Mouse (Mus musculus) midbrain, embryonic 14.5 days (tissue): ENCODE data around the gene Btbd9. TPM values are rescaled to one million over a fixed set of nuclear protein-coding genes. Genes with fewer than 3 reads are reported as not detected.

Experiments
- ATAC-seq: fragments of 200-750 bp; cut with Nextera tagmentation; 2 replicates; pipeline ENCODE4 v1.8.0; 2017; ENCODE audit warnings: moderate number of reproducible peaks, moderate library complexity; ENCODE audit not compliant: low FRiP score, low TSS enrichment
- DNase-seq: peaks from one replicate; pipeline ENCODE4 v3.0.0-alpha.2; 2015
- H3K27ac ChIP-seq: fragments of 300-500 bp; sonication (generic); replicated peaks from 2 replicates; pipeline ENCODE4 v1.5.1; 2014; ENCODE audit warnings: mild to moderate bottlenecking, low read depth, low read length, moderate library complexity
- H3K27me3 ChIP-seq: fragments of 300-500 bp; sonication (generic); 2 replicates; pipeline ENCODE4 v1.6.1; 2014; ENCODE audit warnings: low read length, control low read depth, mixed read lengths; ENCODE audit not compliant: control insufficient read depth, insufficient read depth
- H3K36me3 ChIP-seq: fragments of 300-500 bp; sonication (generic); 2 replicates; pipeline ENCODE4 v1.6.1; 2014; ENCODE audit warnings: low read length, control low read depth; ENCODE audit not compliant: control insufficient read depth, insufficient read depth
- H3K4me1 ChIP-seq: fragments of 300-500 bp; sonication (generic); 2 replicates; pipeline ENCODE4 v1.6.1; 2014; ENCODE audit warnings: mild to moderate bottlenecking, antibody characterized with exemption, low read length, control low read depth; ENCODE audit not compliant: control insufficient read depth, insufficient read depth
- H3K4me2 ChIP-seq: fragments of 300-500 bp; sonication (generic); 2 replicates; pipeline ENCODE4 v1.6.1; 2014; ENCODE audit warnings: mild to moderate bottlenecking, low read length, moderate library complexity
- H3K4me3 ChIP-seq: fragments of 300-500 bp; sonication (generic); replicated peaks from 2 replicates; pipeline ENCODE4 v1.5.1; 2014; ENCODE audit warnings: low read depth, low read length
- H3K9ac ChIP-seq: fragments of 300-500 bp; sonication (generic); replicated peaks from 2 replicates; pipeline ENCODE4 v1.6.1; 2014; ENCODE audit warnings: mild to moderate bottlenecking, low read length, moderate library complexity
- H3K9me3 ChIP-seq: fragments of 300-500 bp; sonication (generic); 2 replicates; pipeline ENCODE4 v1.6.1; 2016; ENCODE audit warnings: low read length, control low read depth, mixed read lengths; ENCODE audit not compliant: control insufficient read depth
- WGBS: fragments of 180-500 bp; shearing (Covaris S2); extraction: QIAGEN DNeasy Blood & Tissue Kit; methylation state at CpG from one replicate; pipeline ENCODE4 v1.1.7; 2014; 5-methylcytosine and 5-hydroxymethylcytosine counted together
- polyA plus RNA-seq: library from polyadenylated mRNA; unstranded; fragments of >200 nt; fragmentation: Nextera tagmentation; extraction: Ambion mirVana; gene quantifications from 2 replicates; pipeline ENCODE4 v1.2.1, GENCODE M21; 2014

Gene Btbd9
- polyA plus RNA-seq, 1 experiment from 2014 or later = 140 TPM

GRCm38 (mm10) chr17:30285641-30286040 is 290.6 kb downstream of the Btbd9 start:
- ATAC-seq (no peak), DNase-seq (no peak)
- H3K9me3 ChIP-seq = no peaks in the 10 kb centered on the region
- no peaks in the 10 kb centered on the region for H3K36me3 ChIP-seq
- H3K4me2 ChIP-seq = no peak overlapping the region
- 90% methylated on average over 2 of the region's 2 CpGs for WGBS
- H3K9ac ChIP-seq = no peak overlapping the region
- H3K27ac ChIP-seq = peak overlapping the region; percentile 60
- H3K4me1 ChIP-seq = peaks cover 16% of the 10 kb centered on the region
- no peak overlapping the region for H3K4me3 ChIP-seq
- no peaks in the 10 kb centered on the region for H3K27me3 ChIP-seq

DNA sequence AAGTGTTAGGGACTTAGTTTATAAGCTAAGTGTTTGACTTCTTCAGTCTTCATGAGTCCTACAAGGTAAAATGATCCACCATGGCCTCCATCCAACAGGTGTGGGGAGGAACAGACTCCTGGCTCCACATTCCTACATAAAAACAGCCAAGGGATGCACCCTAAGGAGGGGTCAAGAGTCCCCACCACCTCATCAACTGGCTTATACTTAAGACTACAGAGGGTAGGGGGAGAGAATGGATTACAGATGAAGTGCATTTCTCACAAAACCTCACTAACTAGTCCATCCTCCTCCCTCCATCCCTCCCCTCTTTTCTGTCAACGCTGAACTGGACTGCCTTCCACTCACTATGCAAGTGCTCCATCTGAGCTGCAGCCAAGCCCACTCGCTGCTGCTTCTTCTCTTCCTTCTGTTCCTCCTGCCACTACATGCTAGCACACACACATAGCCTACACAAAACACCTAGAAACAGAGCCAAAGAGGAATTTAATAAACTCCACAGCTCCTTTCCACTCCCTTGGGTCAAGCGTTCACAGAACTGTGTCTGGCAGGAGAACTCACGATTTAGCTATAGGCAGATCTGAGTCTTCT is 292.7 kb downstream of the Btbd9 start:
- Histone ChIP-seq H3K27me3 (no peaks in the 10 kb centered on the region), H3K27ac (no peak overlapping the region), H3K4me3 (no peak overlapping the region), H3K9ac (no peak overlapping the region), H3K36me3 (no peaks in the 10 kb centered on the region), H3K4me2 (no peak overlapping the region), H3K4me1 (peaks cover 37% of the 10 kb centered on the region), H3K9me3 (no peaks in the 10 kb centered on the region)
- WGBS = 84% methylated on average over 4 of the region's 4 CpGs
- DNase-seq = no peak
- ATAC-seq = no peak

GRCm38 (mm10) chr17:30283001-30283400 is 293.3 kb downstream of the Btbd9 start:
- no peak overlapping the region for H3K4me3 ChIP-seq
- H3K4me1 ChIP-seq = peaks cover 38% of the 10 kb centered on the region
- ATAC-seq = no peak
- H3K36me3 ChIP-seq = no peaks in the 10 kb centered on the region
- no peak overlapping the region for H3K4me2 ChIP-seq
- H3K9me3 ChIP-seq = no peaks in the 10 kb centered on the region
- no peak for DNase-seq
- no peaks in the 10 kb centered on the region for H3K27me3 ChIP-seq
- no peak overlapping the region for H3K9ac ChIP-seq
- H3K27ac ChIP-seq = no peak overlapping the region

DNA sequence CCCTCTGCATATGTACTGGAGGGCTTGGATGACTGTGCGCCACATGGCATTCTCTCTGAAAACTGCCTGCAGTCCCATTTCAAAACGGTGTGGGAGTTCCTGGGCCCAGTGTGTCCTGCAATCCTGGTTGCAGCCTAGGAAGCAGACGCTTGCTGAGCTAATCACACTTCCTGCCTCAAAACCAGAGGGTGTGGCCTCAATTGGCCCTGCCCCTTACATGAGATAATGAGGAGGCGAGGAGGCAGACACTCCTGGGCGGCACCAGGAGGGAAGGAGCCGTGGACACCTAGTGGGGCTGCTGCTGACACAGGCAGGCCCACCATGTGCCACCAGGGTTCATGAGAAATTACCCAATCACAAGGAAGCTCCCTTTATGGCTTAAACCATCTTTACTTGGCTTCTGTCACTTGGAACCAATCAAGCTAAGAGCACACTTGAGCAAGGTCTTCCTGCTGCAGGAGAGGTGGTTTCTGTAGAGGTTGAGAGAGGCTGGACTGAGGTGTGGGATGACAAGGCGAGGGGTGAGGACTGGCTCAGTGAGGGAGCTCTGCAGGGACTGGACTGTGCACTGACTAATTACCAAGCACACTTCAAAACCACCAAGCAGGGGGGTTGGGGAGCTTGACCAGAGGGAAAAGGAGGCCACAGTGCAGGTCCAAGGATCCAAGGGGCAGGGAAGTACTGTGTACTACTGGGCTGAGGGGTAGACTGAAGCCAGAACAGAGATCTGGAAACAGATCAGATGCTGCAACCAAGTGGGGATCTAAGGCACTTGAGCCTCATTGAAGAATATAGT is 295.8 kb downstream of the Btbd9 start:
- no peak overlapping the region for H3K4me3 ChIP-seq
- H3K27ac ChIP-seq = 0 out of 2 replicates have a peak overlapping the region, but pooled peaks have one; percentile 37
- 40% methylated on average over 7 of the region's 7 CpGs for WGBS
- H3K9me3 ChIP-seq = no peaks in the 10 kb centered on the region
- H3K9ac ChIP-seq = no peak overlapping the region
- H3K4me1 ChIP-seq = peaks cover 33% of the 10 kb centered on the region
- no peak for DNase-seq
- no peaks in the 10 kb centered on the region for H3K36me3 ChIP-seq
- no peak for ATAC-seq
- H3K4me2 ChIP-seq = no peak overlapping the region
- no peaks in the 10 kb centered on the region for H3K27me3 ChIP-seq

GRCm38 (mm10) chr17:30279684-30280083 is 296.6 kb downstream of the Btbd9 start:
- Histone ChIP-seq H3K9me3 (no peaks in the 10 kb centered on the region), H3K27ac (peak overlapping the region; percentile 65; the same call in 1 of the 2 replicates), H3K36me3 (no peaks in the 10 kb centered on the region), H3K9ac (no peak overlapping the region), H3K27me3 (no peaks in the 10 kb centered on the region), H3K4me1 (peaks cover 26% of the 10 kb centered on the region), H3K4me3 (no peak overlapping the region), H3K4me2 (no peak overlapping the region)
- peak; percentile 34; the same call in 1 of the 2 replicates for ATAC-seq
- peak; percentile 64 for DNase-seq
- 5% methylated on average over 5 of the region's 5 CpGs for WGBS

DNA sequence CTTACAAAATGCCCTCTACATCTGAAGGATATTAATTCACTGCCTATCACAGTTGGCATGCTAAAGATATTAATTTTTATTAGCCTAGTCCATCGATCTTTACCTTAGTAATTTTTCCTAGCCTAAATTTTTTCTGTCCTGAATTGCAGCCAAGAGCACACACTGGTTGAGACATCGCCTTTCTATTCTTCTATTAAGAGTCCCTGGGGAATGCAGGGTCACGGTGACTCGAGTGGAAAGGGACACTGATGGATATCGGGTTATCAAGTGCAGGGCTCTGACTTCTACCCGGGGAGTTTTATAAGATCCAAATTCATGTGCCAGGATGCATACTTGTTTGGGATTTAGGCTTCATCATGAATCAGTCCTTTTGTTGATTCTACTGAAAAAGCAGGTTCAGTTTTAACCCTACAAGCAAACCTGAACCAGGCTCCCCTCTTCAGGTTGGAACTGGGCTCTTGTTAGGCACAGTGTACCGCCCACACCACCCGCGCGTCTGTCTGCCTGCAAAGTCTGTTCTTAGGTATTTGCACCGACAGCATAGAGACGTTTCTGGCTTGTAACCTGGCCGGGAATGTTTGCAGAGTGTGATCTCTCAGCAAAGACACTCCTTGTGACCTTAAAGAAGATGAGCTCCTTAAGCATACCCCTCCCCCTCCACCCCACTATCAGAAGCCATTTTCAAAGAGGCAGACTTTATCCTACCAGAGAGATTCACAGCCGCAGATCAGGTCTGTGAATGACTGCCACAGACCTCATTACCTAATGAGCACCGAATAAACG is 297.5 kb downstream of the Btbd9 start:
- Histone ChIP-seq H3K9me3 (no peaks in the 10 kb centered on the region), H3K36me3 (no peaks in the 10 kb centered on the region), H3K4me3 (no peak overlapping the region), H3K9ac (no peak overlapping the region), H3K27me3 (no peaks in the 10 kb centered on the region), H3K27ac (peak overlapping the region; percentile 65; the same call in 1 of the 2 replicates), H3K4me2 (peak overlapping the region; percentile 26; the same call in 1 of the 2 replicates), H3K4me1 (peaks cover 26% of the 10 kb centered on the region)
- DNase-seq (peak; percentile 63), ATAC-seq (no peak; the same call in 1 of the 2 replicates)
- whole genome bisulfite sequencing = 11% methylated on average over 16 of the region's 16 CpGs

DNA sequence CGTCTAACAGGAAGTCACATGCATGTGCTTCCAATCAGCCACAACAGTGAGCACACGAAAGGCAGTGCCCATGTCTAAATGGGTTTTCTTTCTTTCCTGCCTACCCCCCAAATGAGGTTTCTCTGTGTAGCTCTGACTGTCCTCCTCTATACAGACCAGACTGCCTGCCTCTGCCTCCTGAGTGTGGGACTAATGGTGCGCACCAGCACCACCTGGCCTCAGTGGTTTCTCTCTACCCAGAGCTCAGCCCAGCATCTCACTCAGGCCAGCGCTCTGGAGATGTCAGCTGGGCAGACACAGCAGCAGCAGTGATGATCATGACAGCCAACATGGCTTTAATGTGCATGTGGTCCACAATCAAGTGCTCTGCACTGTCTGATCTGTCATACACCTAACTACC is 299.8 kb downstream of the Btbd9 start:
- no peak for ATAC-seq
- DNase-seq = no peak
- Histone ChIP-seq H3K27ac (no peak overlapping the region), H3K4me3 (no peak overlapping the region), H3K9me3 (no peaks in the 10 kb centered on the region), H3K4me1 (peaks cover 26% of the 10 kb centered on the region), H3K4me2 (no peak overlapping the region), H3K27me3 (no peaks in the 10 kb centered on the region), H3K36me3 (no peaks in the 10 kb centered on the region), H3K9ac (no peak overlapping the region)
- WGBS = 91% methylated on average over 4 of the region's 4 CpGs

DNA sequence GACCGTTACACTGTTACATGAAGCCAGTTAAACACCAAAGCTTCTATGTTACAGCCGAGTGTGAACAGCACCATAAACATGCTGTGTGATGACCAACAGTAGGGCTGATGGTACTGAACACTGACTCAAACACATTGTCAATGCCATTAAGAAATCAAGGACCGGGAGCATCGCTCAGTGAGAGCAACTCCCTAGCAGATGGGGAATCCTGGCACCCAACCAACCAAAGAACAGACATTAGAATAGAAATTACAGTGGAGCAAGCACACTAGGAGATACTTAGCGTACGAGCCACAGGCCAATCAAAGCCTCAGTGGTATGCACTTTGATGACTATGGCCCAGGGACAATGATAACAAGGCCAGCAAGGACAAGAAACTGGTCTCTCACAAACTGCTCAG is 303.5 kb downstream of the Btbd9 start:
- Histone ChIP-seq H3K9me3 (no peaks in the 10 kb centered on the region), H3K4me3 (no peak overlapping the region), H3K36me3 (no peaks in the 10 kb centered on the region), H3K27me3 (no peaks in the 10 kb centered on the region), H3K9ac (no peak overlapping the region), H3K27ac (no peak overlapping the region), H3K4me2 (no peak overlapping the region), H3K4me1 (no peaks in the 10 kb centered on the region)
- DNase-seq (no peak), ATAC-seq (no peak)
- WGBS = 86% methylated on average over 6 of the region's 6 CpGs
